Mouse (Mus musculus): ENCODE results near the gene Mphosph9. TPM values are rescaled to one million over a fixed set of nuclear protein-coding genes. Genes with fewer than 3 reads are reported as not detected.
"Not testable (repeated sequence)": the region's sequence is repeated elsewhere in the genome, so short reads cannot be mapped to it uniquely, and the experiment has no call there.

Gene Mphosph9
- polyA plus RNA-seq, 1 experiment from 2014 or later: 16.2 TPM

DNA sequence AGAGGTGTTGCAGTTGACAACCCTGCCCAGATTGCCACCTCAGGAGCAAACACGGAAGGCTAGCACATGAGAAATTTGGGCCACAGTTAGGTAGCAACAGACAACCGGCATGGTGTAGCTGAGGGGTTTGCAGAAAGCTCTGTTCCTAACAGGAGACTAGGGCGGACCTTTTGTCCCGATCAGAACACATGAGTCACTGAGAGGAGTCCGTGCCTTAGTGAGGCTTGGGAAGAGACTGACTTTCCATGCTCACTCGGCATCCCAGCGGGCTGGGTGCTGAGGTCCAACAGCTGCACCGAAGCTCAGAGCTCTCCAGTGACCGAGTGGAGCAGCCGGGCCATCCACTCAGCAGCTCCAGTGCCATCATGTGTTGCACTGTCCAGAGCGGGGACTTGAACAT lies 105.1 kb downstream of the Mphosph9 start:
- Histone ChIP-seq H3K4me3 (no peak overlapping the region), H3K4me1 (peaks cover 52% of the 10 kb centered on the region)
- WGBS: 92% methylated on average over 11 of the region's 11 CpGs

DNA sequence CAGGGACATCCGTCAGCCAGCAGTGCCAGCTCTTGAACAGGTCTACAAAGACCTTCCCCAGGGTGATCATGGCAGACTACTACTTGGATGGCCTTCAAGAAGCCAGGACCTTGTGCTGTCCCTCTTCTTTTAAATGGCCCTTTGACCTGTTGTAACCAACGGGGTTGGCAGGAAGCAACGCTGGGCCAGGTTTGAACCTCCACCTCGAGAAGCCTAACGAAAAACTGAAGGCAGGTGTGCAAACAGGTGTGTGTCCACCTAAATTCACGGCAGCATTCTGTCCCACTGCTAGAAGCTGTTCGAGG lies 106.1 kb downstream of the Mphosph9 start:
- 88% methylated on average over 7 of the region's 7 CpGs for WGBS
- no peak for DNase-seq (ENCODE audit: low spot score)
- Histone ChIP-seq H3K27ac (replicated peaks) (no peak overlapping the region), H3K27me3 (ENCODE audit: low read depth, poor library complexity, severe bottlenecking) (no peaks in the 10 kb centered on the region), H3K4me3 (no peak overlapping the region), H3K9me3 (replicated peaks) (no peaks in the 10 kb centered on the region), H3K4me1 (peaks cover 46% of the 10 kb centered on the region), H3K36me3 (no peaks in the 10 kb centered on the region)

More for the DNA sequence above, 105.1 kb downstream of the Mphosph9 start:
- Histone ChIP-seq H3K9me3 (replicated peaks) (no peaks in the 10 kb centered on the region), H3K27me3 (ENCODE audit: low read depth, poor library complexity, severe bottlenecking) (no peaks in the 10 kb centered on the region), H3K36me3 (no peaks in the 10 kb centered on the region), H3K27ac (replicated peaks) (0 out of 2 replicates have a peak overlapping the region, but pooled peaks have one; percentile 10)
- DNase-seq (ENCODE audit: low spot score): no peak

DNA sequence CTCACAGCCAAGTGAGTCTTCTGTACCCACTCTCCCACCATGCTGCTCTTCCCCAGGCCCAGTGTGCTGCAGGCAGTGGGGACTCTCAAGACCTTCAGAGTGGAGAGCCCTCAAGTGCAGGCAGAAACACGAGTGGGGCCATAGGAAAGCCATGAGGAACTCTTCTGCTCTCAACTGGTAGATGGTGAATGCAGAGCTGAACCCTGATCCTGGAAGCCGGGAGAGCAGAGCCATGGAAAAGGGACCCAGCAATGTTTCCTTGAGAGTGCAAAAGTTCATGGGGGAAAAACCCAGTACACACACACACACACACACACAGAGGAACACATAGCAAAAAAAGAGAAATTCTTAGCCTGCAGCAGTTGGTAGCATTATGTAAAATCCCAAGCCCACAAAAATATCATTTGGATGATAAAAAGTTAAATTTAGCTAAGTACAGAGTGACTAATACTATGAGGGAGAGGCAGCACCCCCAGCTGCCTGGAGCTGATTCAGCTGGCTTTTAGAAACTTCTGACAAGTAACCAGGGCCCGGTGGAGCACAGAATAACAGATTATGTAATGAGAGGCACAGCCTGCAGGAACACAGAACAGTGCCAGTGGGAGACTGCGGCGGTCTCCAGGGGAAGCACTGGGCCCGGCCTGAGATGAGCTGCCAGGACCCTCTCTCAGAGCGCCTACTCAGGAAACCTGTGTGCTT lies 106.6 kb downstream of the Mphosph9 start:
- no peaks in the 10 kb centered on the region for H3K36me3 ChIP-seq
- H3K9me3 ChIP-seq (replicated peaks): no peaks in the 10 kb centered on the region
- peaks cover 41% of the 10 kb centered on the region for H3K4me1 ChIP-seq
- 71% methylated on average over 7 of the region's 7 CpGs for WGBS
- H3K4me3 ChIP-seq: no peak overlapping the region
- DNase-seq (ENCODE audit: low spot score): no peak
- no peaks in the 10 kb centered on the region for H3K27me3 ChIP-seq (ENCODE audit: low read depth, poor library complexity, severe bottlenecking)
- no peak overlapping the region for H3K27ac ChIP-seq (replicated peaks)

DNA sequence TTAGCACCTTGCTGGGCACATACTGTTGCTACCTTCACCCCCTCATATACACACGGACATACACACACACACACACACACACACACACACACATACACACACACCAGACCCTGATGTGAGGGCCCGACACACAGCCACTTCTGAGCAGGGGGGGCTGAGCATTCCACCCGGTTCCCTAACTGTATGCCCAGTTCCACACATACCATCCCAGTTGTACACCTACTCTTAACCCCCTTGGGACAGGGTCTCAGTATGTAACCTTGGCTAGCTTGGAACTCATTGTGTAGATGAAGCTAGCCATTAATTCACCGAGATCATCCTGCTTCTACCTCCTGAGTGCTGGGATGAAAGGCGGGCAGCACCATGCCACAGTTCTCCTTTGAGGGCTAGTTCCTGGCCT lies 107.2 kb downstream of the Mphosph9 start:
- Histone ChIP-seq H3K9me3 (replicated peaks) (no peaks in the 10 kb centered on the region), H3K36me3 (peaks cover 2% of the 10 kb centered on the region; the same call in 1 of the 2 replicates), H3K4me3 (no peak overlapping the region), H3K27ac (replicated peaks) (no peak overlapping the region), H3K4me1 (peaks cover 35% of the 10 kb centered on the region), H3K27me3 (ENCODE audit: low read depth, poor library complexity, severe bottlenecking) (no peaks in the 10 kb centered on the region)
- no peak for DNase-seq (ENCODE audit: low spot score)
- 88% methylated on average over 5 of the region's 5 CpGs for WGBS

DNA sequence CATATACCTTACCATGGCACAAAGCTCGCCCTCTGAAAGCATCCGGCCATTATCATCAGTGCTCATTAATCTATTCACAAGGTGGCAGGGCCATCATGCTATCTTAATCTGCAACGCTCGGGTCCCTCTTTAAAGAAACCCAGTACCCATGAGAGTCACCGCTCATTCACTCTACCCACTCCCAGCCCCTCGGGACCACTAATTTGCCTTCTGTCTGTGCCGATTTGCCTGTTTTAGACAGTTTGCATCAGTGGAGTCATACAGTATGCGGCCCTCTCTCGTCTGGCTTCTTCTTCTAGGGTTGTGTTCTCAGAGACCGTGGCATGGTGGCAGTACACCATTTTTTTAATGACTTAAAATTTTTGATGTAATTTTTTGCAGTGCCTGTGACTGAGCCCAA lies 108.3 kb downstream of the Mphosph9 start:
- H3K4me1 ChIP-seq: peaks cover 35% of the 10 kb centered on the region
- peaks cover 8% of the 10 kb centered on the region; the same call in 1 of the 2 replicates for H3K36me3 ChIP-seq
- no peaks in the 10 kb centered on the region for H3K27me3 ChIP-seq (ENCODE audit: low read depth, poor library complexity, severe bottlenecking)
- DNase-seq (ENCODE audit: low spot score): no peak
- H3K4me3 ChIP-seq: no peak overlapping the region
- H3K9me3 ChIP-seq (replicated peaks): no peaks in the 10 kb centered on the region
- no peak overlapping the region for H3K27ac ChIP-seq (replicated peaks)
- 90% methylated on average over 10 of the region's 10 CpGs for WGBS

DNA sequence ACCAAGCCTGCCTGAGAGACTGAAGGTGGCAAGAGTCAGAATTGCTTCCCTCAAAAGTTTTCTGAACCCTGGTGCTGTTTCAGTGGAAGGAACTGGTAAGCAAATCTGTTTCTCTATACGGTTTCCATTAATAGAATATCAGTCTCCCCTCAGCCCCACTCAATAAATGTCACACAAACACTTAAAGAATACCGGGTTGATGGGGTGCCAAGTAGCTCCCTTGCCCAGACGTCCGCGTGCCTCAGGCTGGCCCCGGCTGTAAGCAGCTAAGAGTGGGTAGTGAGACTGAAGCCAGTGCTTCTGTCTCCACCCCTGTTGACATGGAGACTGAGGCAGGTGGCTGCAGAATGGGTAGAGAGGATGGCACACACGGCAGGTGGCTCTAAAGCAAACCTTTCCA lies 108.8 kb downstream of the Mphosph9 start:
- H3K4me3 ChIP-seq: no peak overlapping the region
- no peak overlapping the region for H3K27ac ChIP-seq (replicated peaks)
- no peak for DNase-seq (ENCODE audit: low spot score)
- H3K4me1 ChIP-seq: peaks cover 31% of the 10 kb centered on the region
- H3K36me3 ChIP-seq: peaks cover 8% of the 10 kb centered on the region; the same call in 1 of the 2 replicates
- no peaks in the 10 kb centered on the region for H3K9me3 ChIP-seq (replicated peaks)
- WGBS: 89% methylated on average over 7 of the region's 7 CpGs
- no peaks in the 10 kb centered on the region for H3K27me3 ChIP-seq (ENCODE audit: low read depth, poor library complexity, severe bottlenecking)

DNA sequence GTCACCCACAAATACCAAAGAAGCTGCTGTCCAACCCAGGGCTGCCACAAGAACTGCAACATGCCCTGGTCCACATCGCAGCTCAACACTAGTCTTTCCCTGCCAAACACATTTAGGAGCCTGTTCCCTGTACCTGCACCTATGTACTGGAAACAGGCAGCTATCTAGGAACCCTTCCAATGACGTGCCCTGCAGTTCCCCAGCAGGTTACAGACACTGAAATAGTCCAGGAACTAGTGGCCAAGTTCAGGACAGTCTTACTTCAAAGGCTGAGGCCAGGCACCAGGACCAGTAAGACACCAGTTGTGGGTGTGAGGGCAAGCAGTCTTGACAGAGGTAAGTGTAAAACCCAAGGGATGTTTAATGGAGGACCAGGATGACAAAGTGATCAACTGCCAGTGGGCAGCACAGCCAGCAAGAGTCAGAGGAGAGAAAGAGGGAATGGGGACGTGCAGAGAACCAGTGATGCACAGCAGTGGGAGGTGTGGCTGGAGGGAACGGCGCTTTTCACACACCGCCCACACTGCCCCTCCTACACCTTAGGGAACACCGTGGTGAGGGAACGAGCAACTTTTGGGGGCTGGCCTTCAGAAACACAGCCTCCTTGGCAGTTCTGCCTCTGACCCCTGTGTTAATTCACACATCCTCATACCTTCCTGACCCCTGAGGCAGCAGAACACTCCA lies 110.1 kb downstream of the Mphosph9 start:
- no peak overlapping the region for H3K27ac ChIP-seq (replicated peaks)
- peaks cover 27% of the 10 kb centered on the region for H3K4me1 ChIP-seq
- H3K4me3 ChIP-seq: no peak overlapping the region
- H3K36me3 ChIP-seq: peaks cover 8% of the 10 kb centered on the region; the same call in 1 of the 2 replicates
- H3K27me3 ChIP-seq (ENCODE audit: low read depth, poor library complexity, severe bottlenecking): no peaks in the 10 kb centered on the region
- DNase-seq (ENCODE audit: low spot score): no peak
- no peaks in the 10 kb centered on the region for H3K9me3 ChIP-seq (replicated peaks)
- 53% methylated on average over 8 of the region's 8 CpGs for WGBS

DNA sequence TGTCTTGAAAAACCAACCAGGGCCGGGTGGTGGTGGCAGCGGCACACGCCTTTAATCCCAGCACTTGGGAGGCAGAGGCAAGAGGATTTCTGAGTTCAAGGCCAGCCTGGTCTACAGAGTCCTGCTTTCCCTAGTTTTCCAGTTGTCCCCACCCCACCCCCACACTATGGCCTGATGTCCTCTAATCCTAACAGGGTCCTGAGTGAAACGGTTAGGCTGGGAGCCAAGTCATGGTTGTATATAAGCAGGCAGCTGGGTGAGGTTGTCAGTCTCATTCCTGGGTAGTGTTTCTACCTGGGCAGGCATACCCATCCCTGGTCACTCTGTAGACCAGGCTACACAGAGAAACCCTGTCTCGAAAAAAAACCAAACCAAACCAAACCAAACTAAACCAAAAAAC lies 110.7 kb downstream of the Mphosph9 start:
- H3K4me1 ChIP-seq: peaks cover 22% of the 10 kb centered on the region
- not testable (repeated sequence) for H3K36me3 ChIP-seq; H3K9me3 ChIP-seq (replicated peaks); DNase-seq (ENCODE audit: low spot score); H3K4me3 ChIP-seq; H3K27me3 ChIP-seq (ENCODE audit: low read depth, poor library complexity, severe bottlenecking); H3K27ac ChIP-seq (replicated peaks)
- WGBS: 90% methylated on average over 5 of the region's 5 CpGs

DNA sequence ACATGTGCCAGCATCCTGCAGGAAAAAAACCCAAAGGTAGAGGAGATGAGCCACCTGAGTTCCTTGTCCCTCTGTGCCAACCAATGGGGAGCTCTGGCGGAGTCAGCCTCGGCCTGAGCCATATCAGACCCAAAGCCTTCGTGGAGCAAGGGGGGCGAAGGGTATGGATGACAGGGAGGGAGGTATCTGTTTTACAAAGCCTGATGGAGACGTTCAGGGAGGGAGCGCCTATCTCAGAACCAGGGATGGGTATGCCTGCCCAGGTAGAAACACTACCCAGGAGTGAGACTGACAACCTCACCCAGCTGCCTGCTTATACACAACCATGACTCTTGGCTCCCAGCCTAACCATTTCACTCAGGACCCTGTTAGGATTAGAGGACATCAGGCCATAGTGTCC lies 111.4 kb downstream of the Mphosph9 start:
- Histone ChIP-seq H3K9me3 (replicated peaks) (no peaks in the 10 kb centered on the region), H3K4me1 (peaks cover 16% of the 10 kb centered on the region), H3K36me3 (peaks cover 8% of the 10 kb centered on the region; the same call in 1 of the 2 replicates), H3K4me3 (no peak overlapping the region), H3K27ac (replicated peaks) (no peak overlapping the region), H3K27me3 (ENCODE audit: low read depth, poor library complexity, severe bottlenecking) (no peaks in the 10 kb centered on the region)
- no peak for DNase-seq (ENCODE audit: low spot score)
- 85% methylated on average over 6 of the region's 6 CpGs for WGBS

DNA sequence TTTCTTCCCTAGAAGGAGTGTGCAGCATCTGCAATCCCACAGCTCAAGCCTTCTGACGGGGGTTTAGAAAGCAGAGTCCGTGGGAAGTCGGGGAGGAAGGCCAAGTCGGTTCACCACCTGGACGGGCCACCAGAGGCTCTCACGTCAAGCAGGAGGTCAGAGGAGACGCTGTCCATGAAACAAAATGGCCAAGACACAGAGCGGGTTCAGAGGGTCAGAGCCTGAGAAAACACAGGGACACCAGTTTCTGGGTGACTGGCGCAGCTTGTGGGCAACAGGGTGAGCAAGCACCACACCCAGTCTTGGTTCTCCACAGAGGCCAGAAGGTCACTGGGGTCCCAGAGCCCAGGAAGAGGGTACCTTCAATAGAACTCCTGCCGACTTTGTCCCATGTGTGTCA lies 112.1 kb downstream of the Mphosph9 start:
- 0 out of 2 replicates have a peak overlapping the region, but pooled peaks have one; percentile 17 for H3K27ac ChIP-seq (replicated peaks)

DNA sequence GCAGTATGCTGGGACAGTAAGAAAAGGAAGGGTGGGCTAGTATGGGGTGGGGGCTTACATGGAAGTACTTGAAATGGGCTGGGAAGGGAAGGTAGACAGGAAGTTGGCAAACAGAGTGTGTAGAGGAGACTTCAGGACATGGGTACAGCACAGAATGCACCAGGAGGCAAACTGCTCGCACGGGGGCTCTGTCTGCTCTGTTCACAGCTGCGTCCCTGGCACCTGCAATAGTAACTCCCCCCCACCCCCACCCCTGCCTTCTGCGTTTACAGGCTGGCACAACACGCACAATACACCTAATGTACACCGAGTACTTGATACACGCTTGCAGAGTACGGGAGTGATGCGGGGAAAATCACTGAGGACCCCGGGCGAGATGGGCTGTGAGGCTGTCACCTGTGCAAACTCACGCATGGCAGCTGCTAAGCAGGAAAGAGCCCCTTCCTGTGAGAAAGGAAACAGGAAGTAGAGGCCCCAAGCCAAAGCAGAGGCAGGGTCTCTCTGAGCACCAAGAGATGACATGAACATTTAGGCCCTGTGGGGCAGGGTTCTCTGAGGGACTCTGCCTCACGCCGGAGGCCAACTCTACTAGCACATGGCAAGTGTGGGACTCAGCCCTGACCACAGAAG lies 113.1 kb downstream of the Mphosph9 start:
- no peak overlapping the region for H3K4me3 ChIP-seq
- no peak for DNase-seq (ENCODE audit: low spot score)
- peaks cover 8% of the 10 kb centered on the region; the same call in 1 of the 2 replicates for H3K36me3 ChIP-seq
- H3K27ac ChIP-seq (replicated peaks): peak overlapping the region; percentile 59; the same call in 1 of the 2 replicates
- WGBS: 88% methylated on average over 14 of the region's 14 CpGs
- H3K9me3 ChIP-seq (replicated peaks): no peaks in the 10 kb centered on the region
- peaks cover 28% of the 10 kb centered on the region for H3K4me1 ChIP-seq
- H3K27me3 ChIP-seq (ENCODE audit: low read depth, poor library complexity, severe bottlenecking): no peaks in the 10 kb centered on the region

More for the DNA sequence above, 112.1 kb downstream of the Mphosph9 start:
- H3K4me1 ChIP-seq: peaks cover 21% of the 10 kb centered on the region
- no peak overlapping the region for H3K4me3 ChIP-seq
- H3K9me3 ChIP-seq (replicated peaks): no peaks in the 10 kb centered on the region
- peaks cover 8% of the 10 kb centered on the region; the same call in 1 of the 2 replicates for H3K36me3 ChIP-seq
- H3K27me3 ChIP-seq (ENCODE audit: low read depth, poor library complexity, severe bottlenecking): no peaks in the 10 kb centered on the region
- 86% methylated on average over 10 of the region's 10 CpGs for WGBS
- DNase-seq (ENCODE audit: low spot score): no peak

DNA sequence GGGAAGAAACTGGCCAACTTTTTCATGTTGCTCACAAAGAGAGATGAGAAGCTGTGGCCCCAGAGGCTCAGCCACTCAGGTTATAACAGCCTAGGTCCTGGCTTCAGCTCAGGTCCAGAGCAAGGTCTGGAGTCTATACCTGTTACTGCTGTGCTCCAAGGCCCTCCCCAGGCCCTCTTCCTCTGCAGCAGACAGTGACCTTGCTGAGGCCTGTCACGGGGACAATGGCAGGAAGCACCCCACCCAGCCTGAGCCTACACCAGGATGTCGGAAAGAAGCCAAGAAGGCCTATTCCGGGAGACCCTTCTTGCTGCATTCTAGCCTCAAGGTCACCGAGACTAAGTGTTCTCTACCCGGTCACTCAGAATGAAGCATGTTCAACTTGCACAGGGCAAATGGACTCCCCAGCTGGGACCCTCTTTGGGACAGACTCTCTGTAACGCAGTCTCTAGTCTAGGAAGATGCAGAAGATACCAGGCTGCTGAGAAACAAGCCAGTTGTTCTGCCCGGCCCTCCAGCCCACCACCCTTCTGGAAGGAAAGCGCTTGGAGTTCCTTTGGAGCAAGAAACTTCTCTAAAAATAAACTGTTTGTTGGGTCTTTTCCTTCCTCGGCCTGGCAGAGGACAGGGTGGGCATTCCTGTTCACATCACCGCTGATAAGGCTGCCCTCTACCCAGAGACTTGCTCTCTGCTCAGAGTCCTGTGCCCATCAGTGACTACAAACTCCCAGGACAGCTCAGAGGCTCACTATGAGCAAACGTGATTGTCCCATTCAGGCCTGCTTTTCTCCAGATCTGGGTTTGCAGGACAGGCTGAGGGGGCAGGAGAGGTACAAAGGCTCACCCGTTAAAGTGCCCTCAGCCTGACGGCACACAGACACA lies 113.9 kb downstream of the Mphosph9 start:
- 87% methylated on average over 13 of the region's 13 CpGs for WGBS
- Histone ChIP-seq H3K4me1 (peaks cover 25% of the 10 kb centered on the region), H3K27me3 (ENCODE audit: low read depth, poor library complexity, severe bottlenecking) (no peaks in the 10 kb centered on the region), H3K4me3 (no peak overlapping the region), H3K27ac (replicated peaks) (peak overlapping the region; percentile 55; the same call in 1 of the 2 replicates), H3K36me3 (peaks cover 8% of the 10 kb centered on the region; the same call in 1 of the 2 replicates), H3K9me3 (replicated peaks) (no peaks in the 10 kb centered on the region)
- no peak for DNase-seq (ENCODE audit: low spot score)

Measured in midbrain, embryonic 10.5 days (tissue).